Mouse (Mus musculus) layer of hippocampus, adult 8-10 months (tissue): ENCODE measurements around the gene Robo2. TPM values are rescaled to one million over a fixed set of nuclear protein-coding genes. Genes with fewer than 3 reads are reported as not detected.
A peak's percentile ranks its signal among the peaks of the same experiment; 100 is the strongest.

Experiments
- DNase-seq, 2 experiments: peaks; one replicate each; pipeline ENCODE4 v3.0.0; 2022; ENCODE audit warnings: low spot score in 2 of 2
- total RNA-seq, 4 experiments: library from RNA; stranded (reverse); gene quantifications; 2 replicates each; pipeline ENCODE4 v1.2.4; 2022

The Robo2 gene
- total RNA-seq, 4 experiments from 2014 or later, result 97.2 to 101 (median 99.2) TPM

- DNase-seq, result no peak
Measured at GRCm38 (mm10) chr16:73957675-73958523, 453.7 kb downstream of the Robo2 start.

- no peak for DNase-seq
Measured at GRCm38 (mm10) chr16:73946171-73946570, 465.5 kb downstream of the Robo2 start.

DNA sequence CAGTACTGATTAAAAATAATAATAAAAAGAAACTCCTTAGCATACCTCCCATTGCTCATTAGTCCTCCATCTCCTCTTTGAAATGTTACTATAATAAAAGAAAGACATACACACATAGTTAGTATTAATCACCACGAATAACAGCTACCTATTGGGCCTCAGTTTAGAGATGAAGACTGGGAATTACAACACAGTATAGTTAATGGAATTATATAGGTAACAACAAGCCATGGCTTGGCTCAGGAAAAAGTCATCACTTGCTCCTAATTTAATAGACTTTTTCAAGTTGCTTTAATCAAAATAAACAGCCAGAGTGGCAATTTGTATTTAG lies 471.4 kb downstream of the Robo2 start:
- no peak for DNase-seq

- DNase-seq, result no peak
Measured at GRCm38 (mm10) chr16:73939423-73940210, 472.0 kb downstream of the Robo2 start.

DNA sequence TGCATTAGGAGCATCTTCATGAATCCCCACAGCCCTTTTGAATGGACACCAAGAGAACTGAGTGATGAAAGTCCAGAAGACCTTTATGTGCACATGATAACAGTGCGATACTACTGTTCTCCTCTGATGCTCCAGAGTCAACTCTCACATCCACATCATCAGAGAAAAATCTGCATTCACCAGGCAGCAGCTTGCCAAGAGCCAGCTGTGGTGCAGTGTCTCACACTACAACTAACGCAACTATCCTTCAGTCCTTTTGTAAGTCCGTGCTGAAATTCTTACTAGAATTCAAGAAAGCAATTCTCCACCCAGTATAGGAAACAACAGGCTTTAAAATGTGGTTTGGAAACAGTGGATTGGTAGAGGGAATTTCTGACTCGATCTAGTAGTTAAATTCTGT lies 481.3 kb downstream of the Robo2 start:
- no peak for DNase-seq

GRCm38 (mm10) chr16:73927481-73927880 lies 484.1 kb downstream of the Robo2 start:
- DNase-seq, result no peak

DNA sequence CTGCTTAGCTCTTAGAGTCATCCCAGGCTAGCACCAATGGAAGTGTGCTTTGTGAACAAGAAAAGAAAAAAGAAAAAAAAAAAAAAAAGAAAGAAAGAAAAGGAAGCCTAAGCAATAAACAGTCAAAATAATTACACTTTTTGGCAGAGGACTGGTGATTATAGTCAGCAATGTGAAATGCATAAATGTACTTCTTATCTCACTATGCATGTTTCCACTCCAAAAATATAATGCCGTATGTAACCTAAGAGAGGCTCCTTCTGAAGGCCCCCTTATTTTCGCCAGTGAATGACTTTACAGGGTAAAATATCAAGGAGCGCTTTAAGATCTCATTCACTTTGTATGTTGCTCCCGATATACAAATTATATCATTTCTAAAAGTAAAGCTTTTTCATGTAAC lies 496.2 kb downstream of the Robo2 start:
- DNase-seq, result no peak

DNA sequence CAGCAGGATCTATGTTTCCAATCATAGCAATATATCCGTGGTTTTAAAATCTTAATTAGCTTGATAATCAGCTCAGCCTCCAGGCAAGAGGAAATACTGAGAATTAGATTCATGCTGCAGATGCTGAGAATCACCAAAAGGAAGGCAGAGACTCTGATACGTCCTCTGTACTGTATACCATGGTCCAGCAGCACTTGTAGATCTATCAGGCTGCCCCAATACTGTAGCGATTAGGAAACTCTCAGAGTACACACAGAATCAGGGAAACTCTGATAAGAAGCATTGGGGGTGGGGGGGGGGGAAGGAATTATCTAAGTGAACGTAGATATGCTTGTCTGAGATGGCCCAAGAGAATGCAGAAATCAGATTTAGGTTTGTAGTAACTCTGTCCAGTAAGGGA lies 496.7 kb downstream of the Robo2 start:
- no peak for DNase-seq

DNA sequence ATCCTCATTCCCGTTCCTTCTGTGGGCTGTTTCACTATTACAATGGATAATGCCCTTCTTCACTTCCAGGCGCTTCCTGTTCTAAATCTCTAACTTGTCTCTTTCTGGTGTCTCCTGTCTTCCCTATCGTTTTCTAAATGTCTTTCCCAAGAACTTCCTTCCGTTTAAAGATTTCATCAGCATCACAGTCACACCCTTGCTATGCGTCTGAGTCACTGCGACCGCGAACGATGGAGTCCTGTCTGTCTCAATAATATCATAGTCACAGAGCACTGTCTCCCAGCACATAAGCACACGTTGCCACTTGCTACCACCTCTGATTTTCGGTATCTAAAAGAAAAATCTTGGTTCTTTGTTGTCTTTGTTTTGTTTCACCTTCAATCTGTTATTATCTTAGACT lies 503.1 kb downstream of the Robo2 start:
- DNase-seq, result no peak

DNA sequence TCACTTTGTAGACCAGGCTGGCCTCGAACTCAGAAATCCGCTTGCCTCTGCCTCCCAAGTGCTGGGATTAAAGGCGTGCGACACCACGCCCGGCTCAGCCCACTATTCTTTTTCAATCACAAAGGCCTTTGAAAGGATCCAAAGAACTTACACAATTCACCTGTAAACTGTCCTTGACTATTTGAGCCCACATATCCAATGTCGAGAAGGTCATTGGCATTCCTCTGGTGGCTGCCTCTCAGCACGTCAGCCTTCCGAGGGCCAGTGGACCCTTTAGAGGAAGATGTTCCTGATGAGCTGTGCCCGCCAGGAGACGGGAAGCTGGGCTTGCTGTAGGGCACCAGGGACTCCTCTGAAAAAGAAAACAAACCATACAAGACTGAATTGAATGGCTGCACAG lies 514.8 kb downstream of the Robo2 start:
- DNase-seq, result no peak

DNA sequence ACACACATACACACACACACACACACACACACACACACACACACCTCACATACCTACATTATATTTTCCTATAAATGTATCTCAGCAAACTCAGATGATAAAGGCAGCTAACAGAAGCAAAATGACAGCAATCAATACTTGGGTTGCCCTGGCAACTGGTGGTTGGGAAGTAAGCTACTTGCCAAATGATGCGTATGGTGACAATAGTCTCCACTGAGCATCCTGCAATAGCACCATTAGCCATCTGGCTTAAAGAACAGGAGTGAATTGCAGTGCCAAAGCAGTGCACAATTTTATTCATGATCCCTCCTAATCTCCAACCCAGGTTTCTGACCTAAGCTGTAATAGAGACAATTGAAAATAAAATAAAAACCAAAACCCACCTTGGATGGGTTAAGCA lies 529.7 kb downstream of the Robo2 start:
- peak; percentile 63 to 67 for DNase-seq

GRCm38 (mm10) chr16:73877973-73878372 lies 533.7 kb downstream of the Robo2 start:
- no peak for DNase-seq

GRCm38 (mm10) chr16:73874991-73875390 lies 536.6 kb downstream of the Robo2 start:
- no peak for DNase-seq

DNA sequence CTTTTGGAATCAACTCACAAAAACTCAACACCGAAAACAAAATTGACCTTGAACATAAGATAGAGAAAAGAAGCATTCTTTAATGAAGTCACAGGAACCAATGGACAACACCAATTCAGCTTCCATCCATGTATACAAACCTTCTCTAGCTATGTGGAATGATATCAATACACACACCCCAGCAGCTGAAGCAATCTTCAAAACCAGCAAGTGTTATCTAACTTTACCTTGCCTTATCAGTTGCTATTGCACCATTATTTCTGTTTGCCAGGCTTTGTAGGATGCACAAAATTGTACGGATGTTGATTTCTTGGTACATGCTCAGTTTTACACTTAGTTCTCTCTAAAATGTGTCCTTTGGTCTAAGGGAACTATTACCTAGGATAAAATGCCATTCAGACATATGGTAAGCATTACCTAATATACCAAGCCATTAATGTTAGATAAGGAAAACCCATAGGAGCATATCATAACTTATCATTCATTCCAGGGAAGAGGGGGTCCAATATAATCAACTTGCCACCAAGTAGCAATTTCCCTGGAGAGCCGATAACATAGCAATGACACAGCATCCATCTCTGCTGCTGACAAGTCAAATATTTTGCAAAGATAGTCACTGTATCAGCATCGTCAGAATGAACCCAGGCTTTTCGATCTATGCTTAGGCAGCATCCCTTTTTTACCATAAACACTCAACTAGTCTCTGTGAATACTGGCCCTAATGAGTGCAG lies 537.6 kb downstream of the Robo2 start:
- DNase-seq, result no peak

DNA sequence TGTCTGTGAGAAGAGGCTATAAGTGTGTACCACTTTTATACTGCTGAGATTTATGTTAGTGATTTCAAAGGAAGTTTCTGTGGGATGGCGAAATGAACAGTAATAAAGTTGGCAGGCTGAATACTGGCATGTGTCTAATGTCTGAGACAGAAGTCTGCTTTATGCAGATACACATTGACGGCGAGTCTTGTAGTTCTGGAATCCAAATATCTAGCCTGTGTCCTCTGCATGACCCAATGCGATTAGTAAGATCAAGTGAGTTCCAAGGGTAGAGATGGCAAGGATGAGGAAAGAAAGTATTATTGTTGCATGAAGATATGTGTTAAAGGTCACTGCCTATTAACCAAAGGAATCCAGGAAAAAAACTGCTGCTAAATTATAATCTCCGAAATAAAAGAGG lies 541.3 kb downstream of the Robo2 start:
- no peak for DNase-seq

- no peak for DNase-seq
Measured at GRCm38 (mm10) chr16:73869527-73870212, 542.0 kb downstream of the Robo2 start.

DNA sequence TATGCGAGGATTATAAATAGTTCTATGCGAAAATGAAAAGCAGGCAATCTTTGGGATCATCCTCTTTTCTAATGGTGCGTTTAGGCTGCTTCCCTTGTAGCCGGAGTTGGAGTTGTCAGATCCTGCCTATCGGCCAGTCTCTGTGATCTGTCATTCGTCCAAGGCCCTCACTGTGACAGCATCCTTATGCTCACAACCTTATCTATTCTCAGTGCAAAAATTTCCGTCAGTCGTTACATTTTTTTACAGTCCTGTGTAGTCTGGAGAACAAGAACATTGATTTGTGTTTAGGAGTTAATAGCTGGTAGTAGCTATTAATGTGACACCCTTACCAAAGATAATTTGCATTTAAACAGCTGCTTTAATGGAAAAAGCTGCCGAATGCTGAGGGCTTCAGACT lies 547.0 kb downstream of the Robo2 start:
- no peak for DNase-seq

DNA sequence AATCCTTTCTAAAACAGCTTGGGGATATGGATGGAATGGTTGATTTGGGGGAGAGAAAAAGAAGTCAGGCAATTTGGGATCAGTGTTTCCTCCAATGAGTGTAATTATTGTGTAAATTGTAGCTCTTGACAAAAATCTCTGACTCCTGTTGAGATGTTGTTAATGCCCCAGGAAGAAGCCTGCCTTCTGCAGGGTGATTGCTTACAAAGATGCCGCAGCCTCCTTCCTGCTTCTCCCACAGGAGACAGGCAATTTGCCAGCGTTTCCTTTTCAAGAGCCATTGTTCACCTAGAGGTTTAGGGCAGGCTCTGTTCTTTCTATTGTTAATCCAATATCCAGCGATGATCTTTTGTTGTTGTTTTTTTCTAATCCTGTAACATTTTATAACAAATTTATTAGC lies 547.9 kb downstream of the Robo2 start:
- DNase-seq, result no peak

DNA sequence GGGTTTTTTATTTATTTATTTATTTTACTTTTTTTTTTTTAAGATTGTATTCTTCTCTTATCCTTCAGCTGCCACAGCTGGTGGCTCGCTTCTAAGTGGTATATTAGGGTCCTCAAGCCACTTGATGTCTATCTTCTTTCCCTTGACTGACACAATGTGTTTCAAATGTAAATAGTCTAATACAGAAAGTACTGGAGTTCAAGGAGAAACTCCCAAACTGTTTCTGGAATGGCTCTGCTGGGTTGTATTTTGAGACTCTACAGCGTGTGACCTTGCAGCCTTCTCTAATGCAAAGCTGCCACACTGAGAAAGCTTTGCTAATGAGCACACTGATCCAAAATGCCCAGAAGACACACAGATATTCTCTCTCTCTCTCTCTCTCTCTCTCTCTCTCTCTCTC lies 552.9 kb downstream of the Robo2 start:
- no peak for DNase-seq

DNA sequence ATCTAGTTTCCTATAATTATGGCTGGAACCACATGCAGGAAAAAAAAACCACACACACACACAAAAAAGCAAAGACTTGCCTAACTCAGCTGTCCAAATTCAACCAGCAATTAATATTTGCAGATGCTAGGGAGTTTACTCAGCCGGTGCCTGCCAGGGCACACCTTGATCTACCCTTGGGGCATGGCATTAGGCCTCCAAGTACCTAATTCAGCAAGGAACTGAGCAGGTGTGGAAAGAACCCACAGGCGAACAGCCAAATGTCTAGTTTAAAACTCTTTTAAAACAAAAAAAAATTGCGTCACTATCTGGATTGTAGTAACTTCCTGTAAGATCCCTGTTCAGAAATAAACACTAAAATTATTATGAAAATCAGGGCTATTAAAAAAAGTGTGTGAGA lies 555.8 kb downstream of the Robo2 start:
- no peak for DNase-seq
